Mouse (Mus musculus) heart, adult 2 months (tissue): ENCODE data around the gene E330021D16Rik. TPM values are rescaled to one million over a fixed set of nuclear protein-coding genes. Genes with fewer than 3 reads are reported as not detected.

Experiments
- DNase-seq, 2 experiments: peaks; one replicate each; pipeline ENCODE4 v3.0.0; 2021
- H3K27ac ChIP-seq: fragments of 200-600 bp; 2 replicates; pipeline ENCODE4 v1.8.1; 2022
- H3K27me3 ChIP-seq: fragments of 200-500 bp; 2 replicates; pipeline ENCODE4 v1.6.1; 2012; ENCODE audit warnings: mild to moderate bottlenecking, low read length, inconsistent platforms, mixed read lengths; ENCODE audit not compliant: control insufficient read depth, insufficient read depth
- H3K36me3 ChIP-seq: fragments of 200-500 bp; 2 replicates; pipeline ENCODE4 v1.6.1; 2012; ENCODE audit warnings: low read length, inconsistent platforms; ENCODE audit not compliant: control insufficient read depth, insufficient read depth
- H3K4me1 ChIP-seq: fragments of 200-500 bp; 2 replicates; pipeline ENCODE4 v1.6.1; 2011; ENCODE audit warnings: low read length; ENCODE audit not compliant: control insufficient read depth, insufficient read depth
- H3K4me3 ChIP-seq: fragments of 200-600 bp; 2 replicates; pipeline ENCODE4 v1.8.1; 2022
- H3K79me2 ChIP-seq: fragments of 200-500 bp; replicated peaks from 2 replicates; pipeline ENCODE4 v1.6.1; 2012; ENCODE audit warnings: mild to moderate bottlenecking, inconsistent platforms, low read length, moderate library complexity, mixed read lengths; ENCODE audit not compliant: control insufficient read depth, insufficient read depth
- H3K9ac ChIP-seq: fragments of 200-500 bp; 2 replicates; pipeline ENCODE4 v1.6.1; 2012; ENCODE audit warnings: low read depth, mild to moderate bottlenecking, control low read depth, inconsistent platforms, low read length, mixed read lengths
- CTCF ChIP-seq: fragments of 200-600 bp; IDR thresholded peaks from 2 replicates; pipeline ENCODE4 v1.8.1; 2022; ENCODE audit warnings: antibody characterized with exemption, mild to moderate bottlenecking, moderate library complexity
- EP300 ChIP-seq: fragments of 200-500 bp; IDR thresholded peaks from 2 replicates; pipeline ENCODE4 v1.6.1; 2011; ENCODE audit warnings: low read depth, low read length, control low read depth; ENCODE audit not compliant: insufficient read depth
- POLR2A ChIP-seq: fragments of 200-500 bp; IDR thresholded peaks from 2 replicates; pipeline ENCODE4 v1.6.1; 2011; ENCODE audit warnings: mild to moderate bottlenecking, low read depth, low read length, control low read depth; ENCODE audit not compliant: insufficient read depth
- WGBS: fragments of 180-500 bp; shearing (Covaris S2); methylation state at CpG from one replicate; pipeline ENCODE4 v1.1.7; 2018; 5-methylcytosine and 5-hydroxymethylcytosine counted together
- intact Hi-C: fragments of 180-260 bp; cut with DNase I; formaldehyde crosslinking; loops from one replicate; pipeline ENCODE4 v1.15.1; 2025
- polyA plus RNA-seq: library from polyadenylated mRNA; depleted of rRNA; stranded (reverse); fragments of >200 nt; gene quantifications from 2 replicates; pipeline ENCODE4 v1.2.3, GENCODE M21; 2012
- total RNA-seq, 2 experiments: library from RNA; stranded (reverse); gene quantifications; 2 replicates each; pipeline ENCODE4 v1.2.3; 2021

Gene E330021D16Rik
- total and polyA plus RNA-seq, 3 experiments: not detected

GRCm38 (mm10) chr6:136433573-136433972 lies 18.2 kb upstream of the E330021D16Rik start:
- no peaks in the 10 kb centered on the region for H3K27me3 ChIP-seq
- H3K9ac ChIP-seq: no peak overlapping the region
- no peak overlapping the region for H3K4me3 ChIP-seq
- no peaks in the 10 kb centered on the region for H3K36me3 ChIP-seq
- no peak overlapping the region for H3K27ac ChIP-seq
- intact Hi-C loops: no loop called here
- TF ChIP-seq EP300: no peak
- no peak for TF ChIP-seq CTCF
- no peak for TF ChIP-seq POLR2A
- no peak for DNase-seq
- H3K79me2 ChIP-seq: no peaks in the 10 kb centered on the region
- 81% methylated on average over 6 of the region's 6 CpGs for WGBS
- H3K4me1 ChIP-seq: no peaks in the 10 kb centered on the region

GRCm38 (mm10) chr6:136431896-136432248 lies 16.5 kb upstream of the E330021D16Rik start:
- intact Hi-C loops: no loop called here
- WGBS: 31% methylated on average over 7 of the region's 7 CpGs
- H3K79me2 ChIP-seq: no peaks in the 10 kb centered on the region
- H3K27ac ChIP-seq: no peak overlapping the region
- no peaks in the 10 kb centered on the region for H3K36me3 ChIP-seq
- H3K4me3 ChIP-seq: no peak overlapping the region
- TF ChIP-seq POLR2A (no peak), EP300 (no peak), CTCF (no peak)
- no peaks in the 10 kb centered on the region for H3K4me1 ChIP-seq
- H3K9ac ChIP-seq: no peak overlapping the region
- DNase-seq: no peak
- H3K27me3 ChIP-seq: no peaks in the 10 kb centered on the region

GRCm38 (mm10) chr6:136431169-136431895 lies 16.0 kb upstream of the E330021D16Rik start:
- Histone ChIP-seq H3K36me3 (no peaks in the 10 kb centered on the region), H3K4me3 (no peak overlapping the region), H3K27ac (no peak overlapping the region), H3K4me1 (no peaks in the 10 kb centered on the region), H3K79me2 (no peaks in the 10 kb centered on the region), H3K9ac (no peak overlapping the region), H3K27me3 (no peaks in the 10 kb centered on the region)
- no peak for DNase-seq
- TF ChIP-seq CTCF (no peak), EP300 (no peak), POLR2A (no peak)
- intact Hi-C loops: no loop called here
- WGBS: 58% methylated on average over 10 of the region's 10 CpGs

GRCm38 (mm10) chr6:136429441-136429840 lies 14.1 kb upstream of the E330021D16Rik start:
- Histone ChIP-seq H3K36me3 (no peaks in the 10 kb centered on the region), H3K4me1 (no peaks in the 10 kb centered on the region), H3K4me3 (no peak overlapping the region), H3K9ac (no peak overlapping the region), H3K27me3 (no peaks in the 10 kb centered on the region), H3K27ac (no peak overlapping the region), H3K79me2 (no peaks in the 10 kb centered on the region)
- no peak for DNase-seq
- TF ChIP-seq POLR2A (no peak), CTCF (no peak)
- intact Hi-C loops: no loop called here
- 64% methylated on average over 4 of the region's 4 CpGs for WGBS

- no peak overlapping the region for H3K9ac ChIP-seq
- no peaks in the 10 kb centered on the region for H3K79me2 ChIP-seq
- TF ChIP-seq EP300: no peak
- no peak for TF ChIP-seq CTCF
- TF ChIP-seq POLR2A: no peak
- WGBS: 90% methylated on average over 5 of the region's 5 CpGs
- no peaks in the 10 kb centered on the region for H3K27me3 ChIP-seq
- H3K36me3 ChIP-seq: no peaks in the 10 kb centered on the region
- DNase-seq: no peak
- H3K4me1 ChIP-seq: no peaks in the 10 kb centered on the region
- H3K27ac ChIP-seq: no peak overlapping the region
- no peak overlapping the region for H3K4me3 ChIP-seq
- intact Hi-C loops: no loop called here
These were observed 13.0 kb upstream of the E330021D16Rik start for GRCm38 (mm10) chr6:136428412-136428811.

- DNase-seq: no peak
- Histone ChIP-seq H3K9ac (no peak overlapping the region), H3K4me1 (no peaks in the 10 kb centered on the region), H3K36me3 (no peaks in the 10 kb centered on the region), H3K4me3 (no peak overlapping the region), H3K27ac (no peak overlapping the region), H3K79me2 (no peaks in the 10 kb centered on the region), H3K27me3 (no peaks in the 10 kb centered on the region)
- intact Hi-C loops: no loop called here
- no peak for TF ChIP-seq CTCF
- no peak for TF ChIP-seq EP300
- TF ChIP-seq POLR2A: no peak
- WGBS: 68% methylated on average over 6 of the region's 6 CpGs
These were observed 11.9 kb upstream of the E330021D16Rik start for GRCm38 (mm10) chr6:136427240-136427639.
